Mouse (Mus musculus) neutrophil, adult 59 days (primary cell): ENCODE measurements around the gene Spag6. TPM values are rescaled to one million over a fixed set of nuclear protein-coding genes. Genes with fewer than 3 reads are reported as not detected.

Source experiments
- total RNA-seq, 2 experiments: library from RNA; stranded (reverse); gene quantifications; 1 replicate in 1 of 2; 2 replicates in 1 of 2; pipeline ENCODE4 v1.2.4; 2023

Gene Spag6
- not detected for total RNA-seq

GRCm38 (mm10) chr2:18693871-18694610 is at the start of gene Spag6:
Spag6 (plus strand) TSS chr2:18694032.

GRCm38 (mm10) chr2:18672133-18672765 is 21.6 kb upstream of the Spag6 start, which contains the start of gene Commd3:
Commd3 (plus strand) TSS chr2:18672384.

GRCm38 (mm10) chr2:18676936-18677491 is 16.8 kb upstream of the Spag6 start, which contains the start of gene Bmi1:
Bmi1 (plus strand) TSS chr2:18677018.

Other genes starting within 250 kb of the Spag6 start
- gene Commd3, start 21.6 kb upstream of the Spag6 start, total RNA-seq = 10 to 100 TPM; 31.0 to 38.5 TPM
- 1 to 10 TPM; 5.4 to 7.4 TPM for gene Bmi1, start 17.0 kb upstream of the Spag6 start, total RNA-seq